Mouse (Mus musculus) E14TG2a.4 (cell line): ENCODE data around the gene Tpbpa.
"Not testable (repeated sequence)": the region's sequence is repeated elsewhere in the genome, so short reads cannot be mapped to it uniquely, and the experiment has no call there.

Source experiments
- CTCF ChIP-seq: conservative IDR thresholded peaks from 2 replicates; pipeline ENCODE4 v1.5.1; 2014; ENCODE audit warnings: low read length
- POU5F1 ChIP-seq: IDR thresholded peaks from 2 replicates; pipeline ENCODE4 v1.6.1; 2014; ENCODE audit warnings: low read length, borderline replicate concordance

DNA sequence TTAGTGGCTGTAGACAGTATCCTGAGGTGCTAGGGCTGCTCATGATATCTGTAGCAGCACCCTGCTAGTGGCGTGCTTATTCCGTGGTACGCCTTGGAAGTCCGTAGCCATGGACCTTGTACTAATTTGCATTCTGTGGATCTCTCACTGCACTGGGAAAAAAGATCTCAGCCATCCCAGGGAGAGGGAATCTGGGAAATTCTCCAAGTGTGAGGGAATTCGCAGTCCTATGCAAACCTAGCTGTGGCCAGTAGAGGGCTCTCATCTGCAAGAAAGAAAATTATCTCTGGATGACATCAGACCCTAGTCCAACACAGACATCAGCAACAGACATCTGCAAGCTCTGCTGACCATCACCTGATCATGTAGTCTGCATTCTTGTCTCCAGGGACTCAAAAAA lies 22.2 kb upstream of the Tpbpa start:
- TF ChIP-seq CTCF, POU5F1: not testable (repeated sequence)
